Mouse (Mus musculus) lung, adult 2 months (tissue): ENCODE data around the gene Mycn.

Experiments
- CTCF ChIP-seq: fragments of 200-500 bp; IDR thresholded peaks from 2 replicates; pipeline ENCODE4 v1.5.1; 2011; ENCODE audit warnings: mild to moderate bottlenecking, low read length, control low read depth; ENCODE audit not compliant: insufficient read depth
- POLR2A ChIP-seq: fragments of 200-500 bp; IDR thresholded peaks from 2 replicates; pipeline ENCODE4 v1.6.1; 2011; ENCODE audit warnings: low read depth, mild to moderate bottlenecking, control low read depth, low read length, borderline replicate concordance; ENCODE audit errors: extremely low read depth

- TF ChIP-seq CTCF, result no peak
- no peak for TF ChIP-seq POLR2A
These were observed 45.7 kb upstream of the Mycn start for GRCm38 (mm10) chr12:12987376-12987775.
